Mouse (Mus musculus) heart, adult 2 months (tissue): ENCODE measurements around the gene Olfr1255.

ENCODE experiments used
- CTCF ChIP-seq: fragments of 200-600 bp; IDR thresholded peaks from 2 replicates; pipeline ENCODE4 v1.8.1; 2022; ENCODE audit warnings: antibody characterized with exemption, mild to moderate bottlenecking, moderate library complexity
- EP300 ChIP-seq: fragments of 200-500 bp; IDR thresholded peaks from 2 replicates; pipeline ENCODE4 v1.6.1; 2011; ENCODE audit warnings: low read depth, low read length, control low read depth; ENCODE audit not compliant: insufficient read depth
- POLR2A ChIP-seq: fragments of 200-500 bp; IDR thresholded peaks from 2 replicates; pipeline ENCODE4 v1.6.1; 2011; ENCODE audit warnings: mild to moderate bottlenecking, low read depth, low read length, control low read depth; ENCODE audit not compliant: insufficient read depth

GRCm38 (mm10) chr2:89810751-89811150 is 1.1 kb upstream of the Olfr1255 start:
- TF ChIP-seq POLR2A (no peak), CTCF (no peak), EP300 (no peak)
